Mouse (Mus musculus) lung, postnatal 0 days (tissue): ENCODE results near the gene Rgs7.

ENCODE experiments used
- CTCF ChIP-seq: IDR thresholded peaks from 2 replicates; pipeline ENCODE4 v1.5.1; 2016; ENCODE audit warnings: antibody characterized with exemption, mild to moderate bottlenecking
- EP300 ChIP-seq: IDR thresholded peaks from 2 replicates; pipeline ENCODE4 v1.6.1; 2016; ENCODE audit warnings: antibody characterized with exemption, mild to moderate bottlenecking, control low read depth

- TF ChIP-seq CTCF (no peak), EP300 (no peak)
These were observed 202.2 kb downstream of the Rgs7 start for GRCm38 (mm10) chr1:175290072-175290471.
